Mouse (Mus musculus) heart, adult 2 months (tissue): ENCODE measurements at regions not wholly inside any gene's neighbourhood (a gene's known extent, or its start where the extent isn't known, plus 50 kb on each side); places are given as distances from the start of the nearest gene placed in this dataset.

Source experiments
- CTCF ChIP-seq: fragments of 200-600 bp; IDR thresholded peaks from 2 replicates; pipeline ENCODE4 v1.8.1; 2022; ENCODE audit warnings: antibody characterized with exemption, mild to moderate bottlenecking, moderate library complexity
- EP300 ChIP-seq: fragments of 200-500 bp; IDR thresholded peaks from 2 replicates; pipeline ENCODE4 v1.6.1; 2011; ENCODE audit warnings: low read depth, low read length, control low read depth; ENCODE audit not compliant: insufficient read depth
- POLR2A ChIP-seq: fragments of 200-500 bp; IDR thresholded peaks from 2 replicates; pipeline ENCODE4 v1.6.1; 2011; ENCODE audit warnings: mild to moderate bottlenecking, low read depth, low read length, control low read depth; ENCODE audit not compliant: insufficient read depth

DNA sequence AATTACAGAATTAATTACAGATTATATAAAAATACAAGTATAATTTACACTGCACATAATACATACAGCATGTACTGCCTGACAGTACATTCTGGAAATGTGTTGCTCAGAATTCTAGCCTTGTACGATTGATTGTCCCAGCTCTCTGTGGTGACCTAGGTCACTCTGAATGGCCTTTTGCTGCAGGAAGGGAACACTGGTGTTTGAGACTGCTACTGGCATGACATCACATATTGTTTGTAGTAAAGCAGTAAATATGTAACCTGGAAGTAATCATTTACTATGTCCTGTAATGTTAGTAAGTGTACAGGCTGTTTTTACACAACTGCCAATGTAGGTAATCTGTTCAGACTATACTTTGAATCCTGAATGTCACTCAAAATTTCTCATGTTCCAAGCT is 123.5 kb upstream of the Tbl1x start:
- TF ChIP-seq CTCF (no peak), POLR2A (no peak), EP300 (no peak)
